Mouse (Mus musculus) kidney, postnatal 36 days (tissue): ENCODE measurements at regions not wholly inside any gene's neighbourhood (a gene's known extent, or its start where the extent isn't known, plus 50 kb on each side); places are given as distances from the start of the nearest gene placed in this dataset.
"Not testable (repeated sequence)": the region's sequence is repeated elsewhere in the genome, so short reads cannot be mapped to it uniquely, and the experiment has no call there.

ENCODE experiments used
- DNase-seq, 2 experiments: peaks; one replicate each; pipeline ENCODE4 v3.0.0; 2021 to 2022; ENCODE audit warnings: mixed read lengths in 2 of 2

DNA sequence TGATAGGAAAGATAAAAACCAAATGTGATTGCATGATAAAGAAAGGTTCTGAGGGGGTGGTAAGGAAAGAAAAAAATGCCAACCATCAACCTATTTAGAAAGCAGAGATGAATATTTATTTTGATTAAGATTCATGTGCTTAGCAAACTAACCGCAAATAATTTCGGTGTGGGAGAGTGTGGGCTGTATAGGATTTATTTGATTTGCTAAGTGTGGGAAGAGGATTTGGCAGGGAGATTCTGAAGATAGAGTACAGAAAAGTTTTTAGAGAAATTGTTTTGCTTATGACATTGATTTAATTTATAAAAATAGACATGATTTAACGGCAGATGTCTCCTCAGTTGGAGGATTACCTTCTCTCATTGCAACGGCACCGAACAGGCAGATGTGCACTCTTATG is 250.3 kb downstream of the Pros1 start:
- no peak for DNase-seq

DNA sequence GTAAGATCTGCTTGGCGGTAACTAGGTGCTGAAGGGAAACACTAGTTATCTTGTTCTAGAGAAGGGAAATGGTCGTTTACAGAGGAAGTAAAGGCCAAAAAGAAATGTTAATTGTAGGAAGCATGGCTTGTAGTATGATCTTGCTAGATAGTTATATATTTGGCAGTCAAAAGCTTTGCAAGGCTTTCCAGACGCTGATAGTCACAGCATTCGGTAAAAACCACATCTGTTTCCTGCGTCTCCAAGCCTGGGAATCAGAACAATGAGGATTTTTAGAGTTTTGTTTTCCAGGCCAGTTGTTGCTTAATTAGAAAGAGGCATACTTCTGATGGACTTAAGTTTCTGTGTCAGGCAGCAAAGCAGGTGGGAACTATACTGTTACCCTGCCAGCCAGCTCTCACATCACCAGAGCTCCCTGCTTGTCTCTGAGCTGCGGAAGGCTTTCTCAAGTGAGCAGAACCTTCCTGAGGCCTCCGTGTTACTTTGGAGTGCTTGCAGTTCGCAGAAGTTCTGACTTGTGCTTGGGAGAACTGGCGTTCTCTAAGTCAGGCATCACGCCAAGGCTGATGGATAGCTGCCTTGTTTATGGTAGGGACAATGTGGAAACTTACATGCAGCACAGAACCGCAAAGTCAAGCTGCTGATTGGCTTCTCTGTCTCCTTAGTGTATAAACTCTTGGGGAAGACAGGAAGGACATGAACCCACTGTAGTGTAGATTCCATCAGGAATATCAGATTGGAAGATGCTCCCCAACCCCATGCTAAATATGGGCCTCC is 251.0 kb downstream of the Pros1 start:
- DNase-seq, result no peak

DNA sequence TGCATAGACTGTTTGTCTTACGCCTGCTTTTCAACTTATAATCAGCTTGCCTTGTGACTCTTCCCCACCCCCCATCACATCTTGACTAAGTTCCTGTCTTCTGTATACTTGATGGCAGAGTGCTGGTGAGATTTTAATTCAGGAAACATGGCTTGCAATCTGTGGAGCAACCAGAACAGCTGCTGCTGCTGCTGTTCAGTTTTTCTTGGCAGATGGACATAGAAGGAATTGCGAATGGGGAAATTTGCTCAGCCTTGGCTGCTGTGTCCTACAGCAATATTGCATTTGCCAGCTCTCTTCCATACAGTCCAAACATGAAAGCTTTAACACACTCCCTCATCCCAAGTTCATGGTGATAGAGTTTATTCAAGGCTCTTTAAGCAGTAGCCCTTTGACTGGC is 262.3 kb downstream of the Pros1 start:
- no peak for DNase-seq

DNA sequence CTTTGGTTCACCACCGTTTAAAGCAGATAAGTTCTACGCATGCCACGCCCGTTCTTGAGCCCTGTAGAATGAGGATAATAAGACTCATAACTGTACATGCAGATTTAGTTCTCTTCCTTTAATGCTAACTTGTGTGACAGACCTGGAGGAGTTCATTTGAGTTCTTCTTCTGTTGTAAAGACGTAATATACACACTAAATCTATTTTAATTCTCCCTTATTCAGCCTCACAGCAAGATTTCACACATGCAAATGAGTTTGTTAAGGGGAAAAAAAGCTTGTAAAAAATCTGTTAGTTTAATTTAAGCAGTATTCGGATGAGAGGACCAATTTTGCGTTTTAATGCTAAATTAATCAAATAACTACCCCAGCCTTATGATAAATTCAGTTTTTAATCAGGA is 264.6 kb downstream of the Pros1 start:
- DNase-seq, result no peak

DNA sequence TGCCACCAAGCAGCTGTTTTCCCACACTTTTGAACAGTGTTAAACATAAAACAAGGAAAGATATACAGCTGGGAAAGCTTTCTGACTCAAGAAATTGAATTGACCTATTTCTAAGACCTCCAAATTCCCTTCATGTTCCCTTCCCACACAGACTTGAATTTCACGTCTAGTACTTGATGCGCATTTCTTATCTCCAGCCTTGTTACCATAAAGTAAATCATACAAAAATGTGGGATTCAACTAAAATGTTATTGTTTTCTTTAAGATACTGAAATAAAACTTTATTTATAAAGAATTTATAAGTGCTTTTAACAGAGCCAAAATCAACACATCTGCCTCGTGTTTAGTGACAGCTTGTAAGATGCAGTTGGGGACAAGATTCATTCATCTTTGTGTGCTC is 289.7 kb downstream of the Pros1 start:
- DNase-seq, result no peak

DNA sequence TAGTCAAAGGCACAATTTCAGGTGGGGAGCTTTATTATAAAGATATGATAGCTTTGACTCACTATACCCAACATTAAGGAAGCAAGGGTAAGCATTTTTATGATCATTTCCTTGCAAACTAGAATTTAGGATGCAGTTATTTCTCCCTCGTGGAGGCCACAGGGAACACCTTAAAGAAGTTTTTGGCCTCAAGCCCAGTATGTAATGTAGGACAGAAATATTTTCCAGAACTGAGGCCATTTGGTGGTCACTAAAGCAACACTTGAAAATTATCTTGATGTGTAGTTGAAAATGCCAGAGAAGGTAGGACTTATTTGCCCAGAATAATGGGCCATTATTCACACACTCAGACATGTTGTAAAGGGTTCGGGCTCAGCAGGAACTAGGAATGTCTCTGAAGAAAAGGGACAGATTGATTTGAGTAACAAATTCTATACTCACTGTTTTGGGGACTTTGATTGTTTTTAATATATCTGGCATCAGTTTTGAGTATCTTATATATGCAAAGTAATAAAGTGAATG is 301.3 kb downstream of the Pros1 start:
- no peak for DNase-seq

DNA sequence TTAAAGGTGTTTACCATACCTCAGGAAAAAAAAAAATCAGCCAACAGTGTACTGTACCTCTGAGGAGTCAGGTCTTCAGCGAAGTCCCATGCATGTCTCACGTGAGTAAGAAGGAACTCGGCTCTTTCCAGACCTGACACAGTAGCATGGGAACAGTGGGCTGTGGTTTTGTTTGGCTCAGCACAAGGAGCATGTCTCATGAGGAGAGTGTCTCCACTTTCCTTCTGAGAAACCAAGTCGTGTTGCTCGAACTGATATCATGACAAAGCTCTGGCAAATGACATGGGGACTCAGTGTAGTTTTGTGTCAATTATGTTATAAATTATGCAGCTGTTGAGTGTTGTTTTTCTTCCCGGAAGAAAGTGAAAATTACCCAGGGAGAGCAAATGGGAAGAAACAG is 316.0 kb downstream of the Pros1 start:
- DNase-seq, result no peak

DNA sequence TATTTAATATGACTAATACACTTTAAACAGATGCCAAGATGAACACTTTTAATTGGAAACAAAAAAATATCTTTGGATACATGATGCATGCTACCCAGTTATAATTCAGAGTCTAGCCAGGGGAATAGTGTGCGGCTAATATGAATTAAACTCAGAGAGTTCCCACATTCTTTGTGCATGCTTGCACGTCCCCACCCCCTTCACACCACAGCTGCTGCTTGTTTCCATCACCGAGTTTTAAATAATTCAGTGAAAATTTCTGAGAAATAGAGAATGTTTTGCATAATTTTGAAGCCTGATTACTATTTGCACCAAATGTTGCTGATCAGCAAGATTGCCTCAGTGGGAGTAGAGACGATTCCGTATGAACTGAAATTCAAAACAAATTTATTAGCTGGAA is 325.1 kb downstream of the Pros1 start:
- DNase-seq, result no peak

DNA sequence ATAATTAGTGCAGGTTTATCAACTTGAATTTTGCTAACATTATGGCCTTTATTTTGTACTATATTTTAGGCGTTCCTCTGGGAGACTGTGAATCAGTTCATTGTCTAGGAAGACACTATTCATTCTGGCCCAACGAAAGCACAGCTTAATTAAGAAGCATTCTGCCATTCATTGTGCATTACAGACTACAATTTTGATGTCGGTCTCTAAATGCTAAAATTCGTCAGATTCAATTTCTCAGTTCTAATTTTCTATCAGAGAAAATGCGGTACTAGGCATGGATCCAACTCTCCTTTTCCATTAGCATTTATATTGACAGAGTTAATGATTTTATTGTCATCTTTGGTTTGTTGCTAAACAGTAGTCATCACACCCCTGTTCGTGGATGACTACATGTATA is 337.1 kb downstream of the Pros1 start:
- no peak for DNase-seq

DNA sequence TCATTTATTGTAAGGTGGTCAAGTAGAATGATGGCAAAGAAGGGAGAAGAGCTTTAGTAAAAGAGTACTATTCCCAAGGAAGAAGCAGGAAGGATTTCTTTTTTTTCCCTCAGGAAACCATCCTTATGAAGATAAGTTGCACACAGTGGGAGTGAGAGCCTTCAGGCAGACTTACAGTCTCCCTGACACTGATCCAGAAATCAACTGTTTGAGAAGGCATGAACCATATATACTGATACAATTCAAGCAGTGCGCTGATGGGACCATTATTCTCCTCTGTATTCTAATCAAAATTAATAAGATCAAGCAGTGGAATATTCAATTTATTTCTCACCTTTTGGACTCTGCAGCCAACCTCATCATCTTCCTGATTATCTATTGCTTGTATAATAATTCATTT is 337.5 kb downstream of the Pros1 start:
- no peak for DNase-seq

DNA sequence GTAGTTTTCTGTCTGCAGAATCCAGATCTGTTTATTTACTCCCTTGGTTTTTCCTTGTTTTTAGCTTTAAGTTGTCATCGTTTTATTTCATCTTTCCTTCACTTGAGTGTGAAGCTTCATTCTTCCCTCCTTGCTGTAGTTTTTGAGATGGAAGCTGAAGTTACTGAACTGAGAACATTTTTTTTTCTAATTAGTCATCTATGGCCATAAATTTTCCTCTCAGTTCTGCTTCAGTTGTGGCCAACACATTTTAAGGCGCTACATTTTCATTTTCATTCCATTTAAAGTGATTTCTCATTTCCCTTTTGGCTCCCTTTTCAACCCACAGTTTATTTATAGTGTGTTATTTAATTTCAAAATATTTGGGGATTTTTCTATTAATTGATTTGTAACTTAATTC is 340.5 kb downstream of the Pros1 start:
- no peak for DNase-seq

DNA sequence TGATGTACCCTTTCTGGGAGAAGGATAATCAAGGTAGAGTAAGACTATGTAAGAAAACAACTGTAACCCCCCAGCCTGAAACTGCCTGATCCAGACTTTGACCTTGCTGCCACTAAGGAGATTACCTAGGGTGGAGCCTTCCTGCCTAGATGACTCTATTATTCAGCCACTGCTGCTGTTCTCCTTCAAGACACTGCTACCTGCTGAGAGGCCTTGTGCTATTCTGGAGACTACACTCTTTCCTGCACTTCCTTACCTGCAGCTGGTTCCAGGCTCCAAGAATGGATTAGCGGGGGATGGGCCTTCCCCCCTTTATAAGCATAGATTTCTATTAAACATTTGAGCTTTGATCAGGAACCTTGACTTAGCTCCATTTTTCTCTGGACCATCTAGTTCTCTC is 359.4 kb downstream of the Pros1 start:
- not testable (repeated sequence) for DNase-seq

DNA sequence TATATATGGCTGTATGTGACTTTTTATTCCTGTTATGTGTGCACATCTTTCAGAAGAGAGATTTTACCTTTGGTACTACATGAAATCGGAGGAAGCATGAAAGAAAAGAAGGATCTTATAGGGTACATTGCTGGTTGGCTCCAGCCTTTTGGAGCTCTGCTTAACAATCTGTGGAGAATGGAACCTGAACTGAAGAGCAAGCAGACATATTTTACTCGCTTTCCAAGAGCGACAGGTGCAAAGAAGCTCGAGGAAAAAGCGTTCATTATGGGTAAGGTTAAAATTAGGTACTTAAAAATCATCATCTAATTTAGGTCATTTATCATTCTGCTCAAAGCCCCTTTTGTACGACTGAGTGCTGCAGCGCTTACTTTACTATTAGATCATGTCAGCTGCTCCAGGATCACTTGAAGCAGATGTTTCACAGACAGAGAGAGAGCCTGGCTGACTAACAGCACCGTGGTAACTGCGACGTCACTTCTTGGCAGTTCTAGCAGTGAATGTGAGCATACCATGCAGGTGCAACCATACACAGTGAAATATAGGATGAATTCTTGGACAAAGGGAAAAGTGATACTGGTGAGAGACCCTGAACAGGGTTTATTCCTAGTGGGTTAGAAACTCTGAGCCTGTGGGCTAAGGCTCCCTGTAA is 366.2 kb downstream of the Pros1 start:
- DNase-seq, result no peak

DNA sequence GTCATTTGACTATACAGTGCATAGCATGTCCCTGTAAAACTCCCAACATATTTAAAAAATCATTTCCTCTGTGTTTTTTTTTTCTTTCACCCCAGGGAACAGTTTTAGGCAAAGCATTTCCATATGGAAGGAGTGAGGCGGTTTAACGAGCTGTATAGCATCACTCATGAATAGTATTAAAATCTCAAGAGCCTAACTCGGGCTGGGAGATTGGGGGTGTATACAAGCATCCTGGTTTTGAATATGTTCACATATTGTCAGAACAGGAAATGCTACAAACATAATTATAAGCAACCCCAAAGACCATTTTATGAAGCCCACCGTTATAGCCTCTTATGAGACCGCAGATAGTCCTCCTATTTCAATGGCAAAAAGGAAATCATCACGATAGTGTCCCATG is 370.5 kb downstream of the Pros1 start:
- DNase-seq, result no peak

DNA sequence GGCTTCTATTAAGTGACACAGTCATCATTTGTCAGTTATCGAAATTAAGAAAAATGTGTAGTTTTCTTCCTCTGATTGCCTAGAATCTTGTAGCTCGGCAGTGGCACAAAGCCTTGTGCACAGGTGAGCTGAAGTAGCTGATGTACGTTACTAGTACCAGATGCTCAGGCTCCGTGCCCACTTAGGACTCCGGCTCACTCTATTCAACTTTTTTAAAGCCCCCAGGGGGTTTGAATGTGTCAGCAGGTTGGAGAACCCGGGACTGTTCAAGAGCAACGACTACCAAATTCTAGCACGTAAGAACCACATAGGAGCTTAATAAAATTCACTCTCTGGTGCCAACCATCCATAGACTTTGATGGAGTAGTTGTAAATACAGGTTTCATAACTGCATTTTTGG is 371.0 kb downstream of the Pros1 start:
- no peak for DNase-seq

DNA sequence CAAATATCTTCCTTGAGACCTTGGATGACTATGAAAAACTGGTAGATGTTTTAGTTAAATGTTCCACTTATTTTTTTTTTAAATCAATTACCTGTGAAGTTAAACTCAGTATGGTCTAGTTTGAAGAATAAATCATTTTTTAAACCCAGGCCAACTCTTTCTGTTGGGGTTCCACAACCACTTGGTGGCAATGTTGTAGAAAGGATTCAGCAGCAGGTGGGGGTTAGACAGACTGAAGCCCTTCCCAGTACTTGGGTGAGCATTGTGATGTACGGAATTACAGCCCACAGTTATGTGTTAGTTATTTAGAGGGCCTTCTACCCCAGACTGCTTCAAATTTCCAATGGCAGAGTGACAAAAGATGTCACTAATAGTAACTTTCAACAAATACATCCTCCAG is 375.0 kb downstream of the Pros1 start:
- no peak for DNase-seq

DNA sequence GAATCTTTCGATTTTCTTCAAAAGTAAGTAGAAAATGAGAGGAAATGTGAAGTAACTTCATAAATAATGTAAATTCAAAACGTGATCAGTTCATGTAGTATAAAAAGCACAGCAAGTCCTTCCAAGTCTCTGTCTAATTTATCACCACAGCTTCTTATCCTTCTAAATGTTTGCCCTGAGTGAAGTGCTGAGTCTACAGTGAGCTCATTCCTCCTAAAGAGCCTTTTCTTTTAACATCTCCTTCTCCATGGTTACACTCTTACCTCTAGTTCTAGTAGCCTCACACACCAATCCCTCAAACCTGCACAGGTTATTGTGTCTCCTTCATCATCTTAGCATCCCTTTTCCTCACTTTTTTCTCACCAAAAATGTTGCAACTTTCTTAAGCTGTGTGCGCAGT is 375.5 kb downstream of the Pros1 start:
- DNase-seq, result no peak

DNA sequence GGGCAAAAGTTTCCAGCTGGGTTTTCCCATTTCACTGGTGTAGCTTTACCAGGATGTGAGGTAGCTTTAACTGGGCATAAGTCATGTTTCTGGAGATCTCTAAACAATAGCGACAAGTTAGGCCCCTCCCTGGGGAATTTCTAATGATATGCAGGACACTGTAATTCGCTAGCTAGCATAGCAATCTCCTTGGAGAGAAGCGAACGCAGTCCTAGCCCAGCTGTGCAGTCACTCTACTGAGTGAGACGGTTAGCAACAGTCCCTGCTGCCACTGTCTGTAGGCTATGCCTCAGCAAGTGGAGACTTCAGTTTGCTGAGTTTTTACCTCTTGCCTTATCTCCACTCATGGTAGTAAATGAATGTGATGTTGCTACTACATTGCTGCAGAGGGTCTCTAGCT is 416.1 kb downstream of the Pros1 start:
- no peak for DNase-seq

DNA sequence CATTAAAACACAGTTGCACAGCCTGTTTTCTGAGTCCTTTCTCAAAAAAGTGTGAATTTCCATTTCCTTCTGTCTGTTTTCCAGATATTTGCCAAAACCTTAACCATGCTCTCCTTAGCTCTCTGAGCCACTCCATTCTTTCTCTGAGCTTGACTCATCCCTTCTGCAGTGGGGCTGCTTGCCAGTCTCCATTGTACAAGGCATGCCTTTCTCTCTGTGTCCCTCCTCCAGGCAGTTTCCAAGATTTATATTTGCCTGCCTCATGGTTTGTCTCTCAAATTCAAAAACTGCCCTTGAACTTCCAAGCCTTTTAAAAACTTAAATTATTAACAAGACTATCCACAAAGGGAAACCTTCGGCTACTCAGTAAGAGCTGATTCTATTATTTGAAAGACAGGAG is 423.4 kb downstream of the Pros1 start:
- DNase-seq, result no peak

DNA sequence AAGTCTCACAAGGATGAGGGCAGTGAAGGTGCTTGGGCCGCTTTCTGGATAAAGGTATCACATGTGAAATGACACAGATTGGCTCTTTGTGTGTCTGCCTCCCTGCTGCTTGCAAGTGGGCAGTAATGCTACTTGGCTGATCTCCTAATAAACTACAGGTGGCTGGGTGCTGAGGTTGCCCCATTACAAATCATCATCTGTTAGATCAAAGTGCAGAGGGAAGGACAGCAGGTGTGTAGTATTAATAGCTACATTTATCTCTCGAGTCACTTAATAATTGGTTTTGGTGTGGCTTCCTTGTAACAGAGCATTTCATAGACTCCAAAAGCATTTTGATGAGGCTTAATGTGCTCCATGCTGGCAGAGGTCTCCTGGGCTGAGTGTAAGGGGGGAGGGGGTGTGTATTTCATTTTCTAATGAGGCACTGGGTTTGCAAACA is 424.2 kb downstream of the Pros1 start:
- no peak for DNase-seq

DNA sequence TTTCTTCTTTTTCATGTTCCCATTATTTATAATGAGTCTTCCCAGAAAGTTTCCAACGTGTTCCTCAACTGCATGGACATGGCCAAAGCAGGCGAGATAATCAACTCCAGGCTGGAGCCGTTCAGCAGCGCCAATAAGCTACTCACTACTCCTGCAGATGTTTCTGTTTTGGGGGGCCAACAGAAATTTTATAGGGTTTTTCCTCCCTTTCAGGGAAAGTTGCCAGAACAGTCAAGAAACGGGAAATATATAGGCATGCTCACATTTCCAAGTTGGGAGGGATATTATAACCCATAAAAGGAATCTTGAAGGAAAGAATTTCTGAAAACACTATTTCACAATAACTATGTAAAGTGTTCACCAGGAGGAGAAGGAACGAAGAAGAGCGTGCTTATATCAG is 433.5 kb downstream of the Pros1 start:
- no peak for DNase-seq

DNA sequence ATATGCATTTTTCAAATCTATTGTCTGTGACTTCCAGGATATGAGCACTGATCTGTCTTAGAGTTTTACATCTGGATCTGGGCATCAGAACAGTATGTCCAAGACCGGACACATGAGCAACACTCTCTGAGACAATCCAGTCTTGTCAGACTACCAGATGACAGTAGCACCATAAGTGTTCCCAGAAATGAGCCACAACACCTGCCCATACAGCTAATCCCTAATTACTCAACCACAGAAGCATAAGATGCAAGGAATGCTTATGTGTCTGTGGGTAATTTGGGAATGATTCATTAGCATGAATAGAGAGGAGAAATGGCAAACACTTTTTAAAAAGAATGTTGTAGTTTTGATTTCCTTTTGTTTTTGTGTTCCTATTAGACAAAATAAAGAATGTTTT is 457.6 kb downstream of the Pros1 start:
- DNase-seq, result no peak

DNA sequence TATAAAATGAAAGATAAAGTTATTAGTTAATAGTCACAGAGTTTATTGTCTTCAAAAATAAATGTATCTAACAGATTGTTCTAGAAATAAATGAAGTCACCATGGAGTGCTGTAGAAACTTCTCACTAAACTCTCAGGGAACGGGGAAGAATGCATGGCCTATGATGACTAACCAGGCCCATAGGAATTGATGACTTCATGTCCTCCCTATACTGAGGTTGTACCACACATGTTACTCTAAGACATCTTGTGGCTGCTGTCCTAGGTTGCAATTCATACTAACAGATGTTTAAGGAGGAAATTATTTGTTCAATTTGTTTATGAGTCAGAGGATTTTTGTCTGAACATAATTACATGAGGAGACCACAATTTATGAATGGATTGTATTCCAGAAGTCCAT is 459.4 kb downstream of the Pros1 start:
- DNase-seq, result no peak

DNA sequence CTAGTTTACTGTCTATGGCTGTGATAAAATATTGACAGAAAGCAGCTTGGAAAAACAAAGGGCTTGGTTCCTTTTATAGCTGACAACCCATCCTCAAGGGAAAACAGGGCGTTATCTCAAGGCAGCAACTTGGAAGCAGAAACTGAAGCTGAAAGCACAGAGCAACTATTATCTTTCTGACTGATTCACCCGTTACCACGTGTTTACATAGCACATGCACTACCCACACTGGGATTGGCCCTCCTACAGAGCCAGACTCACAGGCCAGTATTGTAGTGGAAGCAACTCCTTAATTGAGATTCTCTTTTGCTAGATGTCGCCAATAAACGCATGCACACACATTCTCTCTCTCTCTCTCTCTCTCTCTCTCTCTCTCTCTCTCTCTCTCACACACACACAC is 465.5 kb downstream of the Pros1 start:
- DNase-seq, result no peak
